Mouse (Mus musculus) MEL (cell line): Measurements from ENCODE around the gene Rogdi. TPM values are rescaled to one million over a fixed set of nuclear protein-coding genes. Genes with fewer than 3 reads are reported as not detected.
A peak's percentile ranks its signal among the peaks of the same experiment; 100 is the strongest.

Experiments
- DNase-seq: peaks from one replicate; pipeline ENCODE4 v3.0.0; 2011; ENCODE audit warnings: low read depth, low spot score
- H3K27ac ChIP-seq: 2 replicates; pipeline ENCODE4 v1.5.1; 2012; ENCODE audit warnings: low read depth, mild to moderate bottlenecking, control low read depth, low read length, moderate library complexity; ENCODE audit not compliant: control insufficient read depth
- H3K27me3 ChIP-seq, 2 experiments: fragments of 150-350 bp in 1 of 2; sonication (generic) in 1 of 2; 2 replicates each; pipeline ENCODE4 v1.6.1; 2012; ENCODE audit warnings: low read length in 2 of 2, mild to moderate bottlenecking in 2 of 2, improper control_type of control experiment in 1 of 2, moderate library complexity in 1 of 2; ENCODE audit not compliant: insufficient read depth in 2 of 2, control insufficient read depth in 1 of 2
- H3K36me3 ChIP-seq, 2 experiments: 2 replicates each; pipeline ENCODE4 v1.6.1; 2012 to 2014; ENCODE audit warnings: low read length in 2 of 2, improper control_type of control experiment in 1 of 2, inconsistent platforms in 1 of 2, mild to moderate bottlenecking in 1 of 2; ENCODE audit not compliant: insufficient read depth in 2 of 2, control insufficient read depth in 1 of 2
- H3K4me1 ChIP-seq, 2 experiments: fragments of 150-350 bp in 1 of 2; sonication (generic) in 1 of 2; 2 replicates each; pipeline ENCODE4 v1.6.1; 2012; ENCODE audit warnings: low read length in 2 of 2, improper control_type of control experiment in 1 of 2, mild to moderate bottlenecking in 1 of 2; ENCODE audit not compliant: insufficient read depth in 2 of 2, control insufficient read depth in 1 of 2
- H3K4me3 ChIP-seq, 2 experiments: fragments of 150-350 bp in 1 of 2; sonication (generic) in 1 of 2; 2 replicates each; pipeline ENCODE4 v1.5.1; 2012; ENCODE audit warnings: low read depth in 2 of 2, low read length in 2 of 2, mild to moderate bottlenecking in 2 of 2, moderate library complexity in 2 of 2, control low read depth in 1 of 2, improper control_type of control experiment in 1 of 2; ENCODE audit not compliant: control insufficient read depth in 1 of 2, insufficient read depth in 1 of 2
- H3K79me2 ChIP-seq: 2 replicates; pipeline ENCODE4 v1.6.1; 2012; ENCODE audit warnings: mild to moderate bottlenecking, low read length, moderate library complexity; ENCODE audit not compliant: control insufficient read depth, poor library complexity, insufficient read depth
- H3K9ac ChIP-seq: 2 replicates; pipeline ENCODE4 v1.6.1; 2012; ENCODE audit warnings: low read depth, mild to moderate bottlenecking, control low read depth, low read length, moderate library complexity; ENCODE audit not compliant: control insufficient read depth, poor library complexity, severe bottlenecking
- H3K9me3 ChIP-seq: fragments of 150-350 bp; sonication (generic); replicated peaks from 2 replicates; pipeline ENCODE4 v1.6.1; 2012; ENCODE audit warnings: mild to moderate bottlenecking, low read length, improper control_type of control experiment, moderate library complexity; ENCODE audit not compliant: insufficient read depth
- CHD2 ChIP-seq: IDR thresholded peaks from 2 replicates; pipeline ENCODE4 v1.6.1; 2011; ENCODE audit warnings: low read length, improper control_type of control experiment
- CTCF ChIP-seq, 3 experiments: IDR thresholded peaks in 2 of 3; conservative IDR thresholded peaks in 1 of 3; 2 replicates each; pipeline ENCODE4 v1.5.1; 2011 to 2012; ENCODE audit warnings: low read length in 3 of 3, low read depth in 2 of 3, mild to moderate bottlenecking in 2 of 3, improper control_type of control experiment in 1 of 3, inconsistent platforms in 1 of 3, mixed read lengths in 1 of 3, moderate library complexity in 1 of 3; ENCODE audit not compliant: control insufficient read depth in 1 of 3, insufficient read depth in 1 of 3, poor library complexity in 1 of 3, severe bottlenecking in 1 of 3
- E2F4 ChIP-seq: IDR thresholded peaks from 2 replicates; pipeline ENCODE4 v1.6.1; 2011; ENCODE audit warnings: low read depth, low read length, improper control_type of control experiment, borderline replicate concordance
- EP300 ChIP-seq, 2 experiments: IDR thresholded peaks; 2 replicates each; pipeline ENCODE4 v1.6.1; 2011; ENCODE audit warnings: improper control_type of control experiment in 2 of 2, low read length in 2 of 2, low read depth in 1 of 2, mild to moderate bottlenecking in 1 of 2
- ETS1 ChIP-seq: IDR thresholded peaks from 2 replicates; pipeline ENCODE4 v1.6.1; 2012; ENCODE audit warnings: low read depth, mild to moderate bottlenecking, inconsistent platforms, low read length, improper control_type of control experiment, moderate library complexity
- GATA1 ChIP-seq: IDR thresholded peaks from 2 replicates; pipeline ENCODE4 v1.6.1; 2011; ENCODE audit warnings: low read depth, low read length, improper control_type of control experiment
- HCFC1 ChIP-seq: IDR thresholded peaks from 2 replicates; pipeline ENCODE4 v1.6.1; 2012; ENCODE audit warnings: low read depth, mild to moderate bottlenecking, inconsistent platforms, low read length, improper control_type of control experiment, moderate library complexity
- KAT2A ChIP-seq: conservative IDR thresholded peaks from 2 replicates; pipeline ENCODE4 v1.6.1; 2012; ENCODE audit warnings: low read depth, low read length, improper control_type of control experiment, inconsistent platforms
- MXI1 ChIP-seq: IDR thresholded peaks from 2 replicates; pipeline ENCODE4 v1.6.1; 2011; ENCODE audit warnings: mild to moderate bottlenecking, low read depth, low read length, improper control_type of control experiment
- MYB ChIP-seq: IDR thresholded peaks from 2 replicates; pipeline ENCODE4 v1.6.1; 2011; ENCODE audit warnings: mild to moderate bottlenecking, low read depth, low read length, improper control_type of control experiment
- MYC ChIP-seq: IDR thresholded peaks from 2 replicates; pipeline ENCODE4 v1.6.1; 2011; ENCODE audit warnings: low read depth, mild to moderate bottlenecking, low read length, improper control_type of control experiment, moderate library complexity
- NRF1 ChIP-seq: IDR thresholded peaks from 2 replicates; pipeline ENCODE4 v1.6.1; 2014; ENCODE audit warnings: low read depth, mild to moderate bottlenecking, inconsistent platforms, low read length, improper control_type of control experiment, moderate library complexity; ENCODE audit not compliant: poor library complexity, insufficient read depth, severe bottlenecking
- POLR2AphosphoS2 ChIP-seq: IDR thresholded peaks from 2 replicates; pipeline ENCODE4 v1.6.1; 2011; ENCODE audit warnings: low read length, improper control_type of control experiment
- RAD21 ChIP-seq: IDR thresholded peaks from 2 replicates; pipeline ENCODE4 v1.6.1; 2011; ENCODE audit warnings: mild to moderate bottlenecking, low read depth, low read length, improper control_type of control experiment
- SIN3A ChIP-seq: IDR thresholded peaks from 2 replicates; pipeline ENCODE4 v1.6.1; 2012; ENCODE audit warnings: low read length, improper control_type of control experiment, inconsistent platforms
- SMC3 ChIP-seq: IDR thresholded peaks from 2 replicates; pipeline ENCODE4 v1.6.1; 2011; ENCODE audit warnings: low read depth, low read length, improper control_type of control experiment
- TAL1 ChIP-seq: IDR thresholded peaks from 2 replicates; pipeline ENCODE4 v1.6.1; 2012; ENCODE audit warnings: mild to moderate bottlenecking, inconsistent platforms, low read length, moderate library complexity, mixed read lengths
- TBP ChIP-seq: IDR thresholded peaks from 2 replicates; pipeline ENCODE4 v1.8.0; 2011; ENCODE audit warnings: low read depth, low read length, improper control_type of control experiment
- TCF12 ChIP-seq: IDR thresholded peaks from 2 replicates; pipeline ENCODE4 v1.6.1; 2014; ENCODE audit warnings: low read depth, mild to moderate bottlenecking, inconsistent platforms, low read length, improper control_type of control experiment, moderate library complexity
- UBTF ChIP-seq: IDR thresholded peaks from 2 replicates; pipeline ENCODE4 v1.6.1; 2012; ENCODE audit warnings: low read depth, mild to moderate bottlenecking, inconsistent platforms, low read length, improper control_type of control experiment, moderate library complexity, borderline replicate concordance; ENCODE audit not compliant: insufficient read depth
- USF1 ChIP-seq: IDR thresholded peaks from 2 replicates; pipeline ENCODE4 v1.6.1; 2014; ENCODE audit warnings: low read depth, mild to moderate bottlenecking, inconsistent platforms, low read length, improper control_type of control experiment, moderate library complexity
- ZKSCAN1 ChIP-seq: IDR thresholded peaks from 2 replicates; pipeline ENCODE4 v1.6.1; 2012; ENCODE audit warnings: low read depth, mild to moderate bottlenecking, inconsistent platforms, low read length, improper control_type of control experiment, moderate library complexity
- polyA plus RNA-seq, 2 experiments: library from polyadenylated mRNA; stranded (reverse) in 1 of 2; unstranded in 1 of 2; fragments of >175 nt in 1 of 2; fragments of >200 nt in 1 of 2; gene quantifications; 2 replicates each; pipeline versions ENCODE4 v1.2.1 to v1.2.4; 2012; ENCODE audit warnings: low replicate concordance in 2 of 2, low read depth in 1 of 2; ENCODE audit not compliant: insufficient read length in 2 of 2, insufficient read depth in 1 of 2, missing spikeins in 1 of 2
- total RNA-seq: library from RNA; depleted of rRNA; stranded (reverse); fragments of 300-350 nt; gene quantifications from 2 replicates; pipeline ENCODE4 v1.2.3, GENCODE M21; 2012

Rogdi gene
- total and polyA plus RNA-seq, 3 experiments = 1.9 to 17.8 TPM; not detected in 1

GRCm38 (mm10) chr16:5045322-5045721, 32.0 kb upstream of the Rogdi start:
- Histone ChIP-seq H3K27ac (no peak overlapping the region), H3K9ac (no peak overlapping the region), H3K27me3 (no peaks in the 10 kb centered on the region), H3K36me3 (peaks cover 23 to 26% of the 10 kb centered on the region in 2 experiments), H3K79me2 (peaks cover 22% of the 10 kb centered on the region), H3K4me3 (no peak overlapping the region), H3K4me1 (peaks cover 11% of the 10 kb centered on the region in 2 experiments), H3K9me3 (no peaks in the 10 kb centered on the region)
- no peak for TF ChIP-seq CTCF (IDR thresholded peaks at IDR 0.05 in 2 of 3, conservative IDR thresholded peaks at IDR 0.05 in 1 of 3; ENCODE audit: control insufficient read depth in 1 of 3, insufficient read depth in 1 of 3, low read depth in 2 of 3, low read length in 3 of 3, poor library complexity in 1 of 3, severe bottlenecking in 1 of 3)
- no peak for TF ChIP-seq E2F4
- TF ChIP-seq CHD2 = no peak
- no peak for TF ChIP-seq UBTF
- no peak for TF ChIP-seq ZKSCAN1
- no peak for TF ChIP-seq NRF1
- TF ChIP-seq TAL1 = no peak
- no peak for TF ChIP-seq MYB
- TF ChIP-seq SMC3 = no peak
- TF ChIP-seq TCF12 = peak; percentile 61; the same call in 1 of the 2 replicates
- no peak for TF ChIP-seq USF1
- TF ChIP-seq MXI1 = no peak
- no peak for TF ChIP-seq MYC
- no peak for TF ChIP-seq RAD21
- TF ChIP-seq GATA1 = peak; percentile 63
- TF ChIP-seq KAT2A = no peak
- TF ChIP-seq ETS1 = 0 out of 2 replicates have a peak, but pooled peaks have one; percentile 29
- no peak for TF ChIP-seq POLR2AphosphoS2
- TF ChIP-seq EP300 (IDR thresholded peaks at IDR 0.05; ENCODE audit: low read depth in 1 of 2, low read length in 2 of 2) = peak; percentile 48 to 75; a peak in 2 of 4 replicates
- 0 out of 2 replicates have a peak, but pooled peaks have one; percentile 26 for TF ChIP-seq SIN3A
- no peak for TF ChIP-seq TBP
- TF ChIP-seq HCFC1 = no peak
- peak; percentile 34 for DNase-seq
